Mouse (Mus musculus) small intestine, adult 2 months (tissue): ENCODE measurements around the gene Apoc4.

ENCODE experiments used
- CTCF ChIP-seq: fragments of 200-500 bp; IDR thresholded peaks from 2 replicates; pipeline ENCODE4 v1.5.1; 2012; ENCODE audit warnings: low read depth, mild to moderate bottlenecking, control low read depth, inconsistent platforms, low read length, moderate library complexity, mixed read lengths; ENCODE audit not compliant: insufficient replicate concordance, insufficient read length; ENCODE audit errors: extremely low read depth
- POLR2A ChIP-seq: fragments of 200-500 bp; IDR thresholded peaks from 2 replicates; pipeline ENCODE4 v1.6.1; 2012; ENCODE audit warnings: low read depth, mild to moderate bottlenecking, control low read depth, inconsistent platforms, low read length, moderate library complexity

- TF ChIP-seq CTCF (peak; percentile 57; the same call in 1 of the 2 replicates), POLR2A (no peak)
Measured at GRCm38 (mm10) chr7:19713196-19713595, 31.9 kb upstream of the Apoc4 start.
